Mouse (Mus musculus) heart, embryonic 15.5 days (tissue): Measurements from ENCODE around the gene Cachd1. TPM values are rescaled to one million over a fixed set of nuclear protein-coding genes. Genes with fewer than 3 reads are reported as not detected.

ENCODE experiments used
- ATAC-seq: fragments of 200-750 bp; cut with Nextera tagmentation; replicated peaks from 2 replicates; pipeline ENCODE4 v1.8.0; 2017; ENCODE audit warnings: low read depth, moderate TSS enrichment; ENCODE audit not compliant: insufficient number of reproducible peaks, insufficient read depth, low FRiP score
- H3K27ac ChIP-seq: fragments of 300-500 bp; sonication (generic); 2 replicates; pipeline ENCODE4 v1.5.1; 2015; ENCODE audit warnings: mild to moderate bottlenecking, inconsistent platforms
- H3K27me3 ChIP-seq: fragments of 300-500 bp; sonication (generic); 2 replicates; pipeline ENCODE4 v1.6.1; 2015; ENCODE audit warnings: inconsistent platforms
- H3K36me3 ChIP-seq: fragments of 300-500 bp; sonication (generic); 2 replicates; pipeline ENCODE4 v1.6.1; 2015; ENCODE audit warnings: mild to moderate bottlenecking, inconsistent platforms
- H3K4me1 ChIP-seq: fragments of 300-500 bp; sonication (generic); replicated peaks from 2 replicates; pipeline ENCODE4 v1.6.1; 2015; ENCODE audit warnings: inconsistent platforms
- H3K4me2 ChIP-seq: fragments of 300-500 bp; sonication (generic); 2 replicates; pipeline ENCODE4 v1.6.1; 2015; ENCODE audit warnings: inconsistent platforms, mild to moderate bottlenecking, moderate library complexity
- H3K4me3 ChIP-seq: fragments of 300-500 bp; sonication (generic); 2 replicates; pipeline ENCODE4 v1.5.1; 2015; ENCODE audit warnings: mild to moderate bottlenecking, inconsistent platforms
- H3K9ac ChIP-seq: fragments of 300-500 bp; sonication (generic); 2 replicates; pipeline ENCODE4 v1.6.1; 2015; ENCODE audit warnings: mild to moderate bottlenecking, inconsistent platforms
- H3K9me3 ChIP-seq: fragments of 300-500 bp; sonication (generic); replicated peaks from 2 replicates; pipeline ENCODE4 v1.6.1; 2016; ENCODE audit warnings: inconsistent platforms
- WGBS: fragments of 180-500 bp; shearing (Covaris S2); methylation state at CpG from one replicate; pipeline ENCODE4 v1.1.7; 2015; ENCODE audit warnings: mixed read lengths; 5-methylcytosine and 5-hydroxymethylcytosine counted together
- polyA plus RNA-seq: library from polyadenylated mRNA; unstranded; fragments of >200 nt; fragmentation: Nextera tagmentation; extraction: Ambion mirVana; gene quantifications from 2 replicates; pipeline ENCODE4 v1.2.1, GENCODE M21; 2015

The Cachd1 gene
- polyA plus RNA-seq, 1 experiment from 2014 or later = 6.2 TPM

- H3K4me1 ChIP-seq = peaks cover 9% of the 10 kb centered on the region
- ATAC-seq = no peak
- H3K4me3 ChIP-seq = no peak overlapping the region
- H3K4me2 ChIP-seq = no peak overlapping the region
- peaks cover 17% of the 10 kb centered on the region for H3K36me3 ChIP-seq
- H3K9me3 ChIP-seq = no peaks in the 10 kb centered on the region
- H3K27ac ChIP-seq = no peak overlapping the region
- no peak overlapping the region for H3K9ac ChIP-seq
- WGBS = 59% methylated on average over 19 of the region's 19 CpGs
- no peaks in the 10 kb centered on the region for H3K27me3 ChIP-seq
Observed at GRCm38 (mm10) chr4:100967703-100968392, 191.4 kb downstream of the Cachd1 start.

DNA sequence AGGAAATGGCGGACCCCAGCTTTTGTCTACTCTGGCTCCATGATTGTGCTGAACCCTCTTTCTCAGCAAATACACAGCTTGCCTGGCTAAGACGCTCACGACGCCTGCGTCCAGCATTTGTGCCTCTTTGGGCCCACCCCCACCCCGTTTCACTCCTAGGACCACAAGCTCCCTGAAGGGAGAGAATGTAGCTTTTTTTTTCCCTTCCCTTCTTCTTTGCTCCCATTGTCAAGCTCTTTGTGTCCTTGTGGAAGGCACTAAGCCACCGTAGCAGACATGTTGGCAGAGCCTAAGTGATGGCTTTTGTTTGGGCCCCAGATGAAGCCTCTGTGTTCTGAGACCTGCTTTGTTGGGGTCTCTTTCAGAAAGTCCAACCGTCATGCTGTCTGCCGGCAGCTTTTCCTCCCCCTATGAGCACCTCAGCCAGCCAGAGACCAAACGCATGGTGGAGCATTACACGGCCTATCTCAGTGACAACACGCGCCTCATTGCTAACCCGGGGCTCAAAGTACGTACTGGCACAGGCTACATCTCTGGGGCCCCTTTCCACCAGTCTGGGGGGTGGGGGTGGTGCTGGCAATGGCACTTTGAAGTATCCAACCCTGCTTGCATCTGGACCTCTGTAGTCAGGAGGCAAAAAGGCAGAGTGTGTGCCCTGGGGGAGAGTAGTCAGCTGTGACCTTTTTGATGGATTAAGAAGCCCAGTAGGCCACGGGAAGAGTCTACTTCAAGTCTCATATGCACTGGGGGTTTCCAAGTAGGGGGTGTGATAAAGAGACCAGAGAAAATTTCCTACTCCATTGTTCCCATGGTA is 197.4 kb downstream of the Cachd1 start:
- 89% methylated on average over 16 of the region's 16 CpGs for WGBS

GRCm38 (mm10) chr4:100974455-100975035 is 198.1 kb downstream of the Cachd1 start:
- 89% methylated on average over 14 of the region's 14 CpGs for WGBS
- Histone ChIP-seq H3K27ac (no peak overlapping the region), H3K4me2 (no peak overlapping the region), H3K4me1 (no peaks in the 10 kb centered on the region), H3K4me3 (no peak overlapping the region), H3K36me3 (peaks cover 14% of the 10 kb centered on the region; the same call in 1 of the 2 replicates), H3K9ac (no peak overlapping the region), H3K27me3 (no peaks in the 10 kb centered on the region), H3K9me3 (no peaks in the 10 kb centered on the region)
- ATAC-seq = no peak

More for the DNA sequence above, 197.4 kb downstream of the Cachd1 start:
- no peak overlapping the region for H3K4me3 ChIP-seq
- no peaks in the 10 kb centered on the region for H3K4me1 ChIP-seq
- peaks cover 17% of the 10 kb centered on the region; the same call in 1 of the 2 replicates for H3K36me3 ChIP-seq
- ATAC-seq = no peak
- H3K9me3 ChIP-seq = no peaks in the 10 kb centered on the region
- no peak overlapping the region for H3K4me2 ChIP-seq
- H3K9ac ChIP-seq = no peak overlapping the region
- H3K27me3 ChIP-seq = no peaks in the 10 kb centered on the region
- H3K27ac ChIP-seq = no peak overlapping the region

DNA sequence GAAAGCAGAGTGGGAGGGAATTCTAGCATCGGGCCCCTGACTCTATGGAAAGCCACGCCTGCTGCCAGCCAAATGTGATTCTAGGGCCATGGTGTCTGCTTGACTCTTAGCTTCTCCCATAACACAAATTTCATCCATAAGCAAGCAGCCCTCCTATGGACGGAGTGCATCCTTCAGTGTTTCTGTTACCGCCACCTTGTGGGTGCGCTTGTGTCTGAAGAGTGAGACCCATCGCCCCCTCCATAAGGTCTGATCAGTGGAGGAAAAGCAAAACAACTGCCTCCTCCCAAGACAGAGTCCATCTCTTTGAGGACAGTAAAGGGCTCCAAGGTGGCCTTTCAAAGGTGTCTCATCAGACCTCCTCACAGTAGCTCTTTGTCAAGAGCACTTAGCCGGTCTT is 201.0 kb downstream of the Cachd1 start:
- H3K4me2 ChIP-seq = no peak overlapping the region
- no peak overlapping the region for H3K27ac ChIP-seq
- no peaks in the 10 kb centered on the region for H3K9me3 ChIP-seq
- H3K36me3 ChIP-seq = peaks cover 13% of the 10 kb centered on the region; the same call in 1 of the 2 replicates
- ATAC-seq = no peak
- no peak overlapping the region for H3K9ac ChIP-seq
- 89% methylated on average over 7 of the region's 7 CpGs for WGBS
- H3K4me1 ChIP-seq = peaks cover 6% of the 10 kb centered on the region
- no peak overlapping the region for H3K4me3 ChIP-seq
- H3K27me3 ChIP-seq = no peaks in the 10 kb centered on the region

DNA sequence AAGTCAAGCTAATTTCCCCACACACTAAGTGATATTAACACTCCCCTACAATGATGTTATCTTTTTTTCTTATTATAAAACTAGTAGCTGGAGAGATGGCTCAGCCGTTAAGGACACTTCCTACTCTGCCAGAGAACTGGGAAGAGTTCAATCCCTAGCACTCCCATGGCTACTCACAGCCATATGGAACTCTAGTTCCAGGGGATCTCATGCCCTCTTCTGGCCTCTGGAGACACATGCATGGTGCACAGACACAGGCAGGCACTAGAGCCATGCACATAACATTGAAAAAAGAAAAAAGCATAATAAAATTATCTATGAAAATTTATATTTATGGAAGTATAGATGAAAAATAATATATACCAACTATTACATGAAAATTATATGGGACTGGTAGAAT is 210.7 kb downstream of the Cachd1 start:
- peaks cover 2% of the 10 kb centered on the region; the same call in 1 of the 2 replicates for H3K4me1 ChIP-seq
- H3K27me3 ChIP-seq = no peaks in the 10 kb centered on the region
- H3K9me3 ChIP-seq = no peaks in the 10 kb centered on the region
- no peak overlapping the region for H3K4me2 ChIP-seq
- peaks cover 19% of the 10 kb centered on the region for H3K36me3 ChIP-seq
- no peak overlapping the region for H3K9ac ChIP-seq
- no peak for ATAC-seq
- no peak overlapping the region for H3K27ac ChIP-seq
- WGBS = 79% methylated on average over 1 of the region's 1 CpGs
- no peak overlapping the region for H3K4me3 ChIP-seq

- ATAC-seq = no peak
- no peak overlapping the region for H3K4me2 ChIP-seq
Observed at GRCm38 (mm10) chr4:100988231-100988799, 211.8 kb downstream of the Cachd1 start.

GRCm38 (mm10) chr4:100990996-100991395 is 214.5 kb downstream of the Cachd1 start:
- Histone ChIP-seq H3K36me3 (peaks cover 36% of the 10 kb centered on the region), H3K9ac (no peak overlapping the region), H3K4me1 (no peaks in the 10 kb centered on the region), H3K4me2 (no peak overlapping the region), H3K4me3 (no peak overlapping the region), H3K9me3 (no peaks in the 10 kb centered on the region), H3K27me3 (no peaks in the 10 kb centered on the region), H3K27ac (no peak overlapping the region)
- 67% methylated on average over 4 of the region's 4 CpGs for WGBS
- no peak for ATAC-seq

More at GRCm38 (mm10) chr4:100988231-100988799, 211.8 kb downstream of the Cachd1 start:
- Histone ChIP-seq H3K4me3 (no peak overlapping the region), H3K9me3 (no peaks in the 10 kb centered on the region), H3K4me1 (no peaks in the 10 kb centered on the region), H3K36me3 (peaks cover 26% of the 10 kb centered on the region), H3K27ac (no peak overlapping the region), H3K27me3 (no peaks in the 10 kb centered on the region), H3K9ac (no peak overlapping the region)
- 62% methylated on average over 8 of the region's 8 CpGs for WGBS

DNA sequence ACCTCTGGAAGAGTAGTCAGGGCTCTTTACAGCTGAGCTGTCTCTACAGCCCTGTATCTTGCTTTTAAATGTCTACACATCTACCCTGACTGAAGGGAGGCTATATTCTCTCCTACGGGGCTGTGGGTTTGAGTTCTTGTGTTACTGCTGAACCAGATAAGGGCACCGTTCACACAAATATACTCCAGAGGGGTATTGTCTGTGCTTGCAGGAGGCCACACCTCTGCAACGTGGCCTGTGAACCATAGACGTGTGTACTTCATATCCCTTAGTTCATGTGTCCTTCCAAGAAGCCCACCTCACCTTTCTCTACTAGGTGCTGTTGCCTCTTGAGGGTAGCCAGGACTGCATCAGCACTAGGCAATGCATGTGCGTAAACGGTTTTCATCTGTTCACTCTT is 215.6 kb downstream of the Cachd1 start:
- no peak overlapping the region for H3K4me3 ChIP-seq
- H3K27ac ChIP-seq = no peak overlapping the region
- no peaks in the 10 kb centered on the region for H3K27me3 ChIP-seq
- ATAC-seq = no peak
- H3K4me1 ChIP-seq = no peaks in the 10 kb centered on the region
- peaks cover 34% of the 10 kb centered on the region; the same call in 1 of the 2 replicates for H3K36me3 ChIP-seq
- no peak overlapping the region for H3K9ac ChIP-seq
- 72% methylated on average over 6 of the region's 6 CpGs for WGBS
- H3K9me3 ChIP-seq = no peaks in the 10 kb centered on the region
- no peak overlapping the region for H3K4me2 ChIP-seq

DNA sequence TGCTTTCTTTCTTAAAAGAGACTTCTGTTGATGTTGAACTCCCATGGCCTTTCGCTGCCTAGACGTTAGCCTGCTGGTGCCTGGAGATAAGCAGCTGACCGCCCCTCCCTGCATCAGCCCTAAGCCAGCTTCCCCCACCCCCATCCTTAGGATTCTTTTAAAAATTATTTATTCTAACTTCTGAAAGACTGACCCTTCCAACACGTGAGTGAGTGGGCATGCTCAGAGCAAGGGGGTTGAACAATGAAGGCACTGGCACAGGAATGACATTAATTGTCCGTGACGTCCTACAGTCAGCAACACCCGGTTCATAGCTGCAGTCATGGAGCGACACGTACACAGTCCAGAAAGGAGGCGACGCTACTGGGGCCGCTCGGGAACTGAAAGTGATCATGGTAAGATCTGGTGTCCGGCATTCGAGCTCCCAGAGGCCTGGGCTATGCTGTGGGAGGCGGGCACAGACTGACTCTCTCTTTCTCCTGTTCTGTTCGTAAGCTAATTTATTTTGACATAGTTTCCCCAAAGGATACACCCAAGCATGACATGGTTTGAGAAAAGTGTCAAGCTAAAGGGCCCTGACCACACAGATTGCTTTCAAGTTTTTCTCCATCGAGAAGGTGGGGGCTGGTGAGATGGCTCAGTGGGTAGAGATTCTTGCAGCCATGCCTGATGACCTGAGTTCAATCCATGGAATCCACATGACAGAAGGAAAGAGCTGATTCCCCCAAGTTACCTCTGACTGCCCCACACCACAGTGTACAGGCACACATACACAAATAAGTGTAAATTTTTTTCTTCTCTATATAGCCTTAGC is 218.2 kb downstream of the Cachd1 start:
- Histone ChIP-seq H3K27ac (no peak overlapping the region), H3K9ac (no peak overlapping the region), H3K4me3 (no peak overlapping the region), H3K36me3 (peaks cover 28% of the 10 kb centered on the region; the same call in 1 of the 2 replicates), H3K4me1 (no peaks in the 10 kb centered on the region), H3K27me3 (no peaks in the 10 kb centered on the region), H3K4me2 (no peak overlapping the region), H3K9me3 (no peaks in the 10 kb centered on the region)
- peak; percentile 44; the same call in 1 of the 2 replicates for ATAC-seq
- 57% methylated on average over 18 of the region's 18 CpGs for WGBS

GRCm38 (mm10) chr4:100995617-100996016 is 219.1 kb downstream of the Cachd1 start:
- no peak overlapping the region for H3K4me2 ChIP-seq

More at GRCm38 (mm10) chr4:100995617-100996016, 219.1 kb downstream of the Cachd1 start:
- Histone ChIP-seq H3K4me3 (no peak overlapping the region), H3K27me3 (no peaks in the 10 kb centered on the region), H3K27ac (no peak overlapping the region), H3K36me3 (peaks cover 28% of the 10 kb centered on the region; the same call in 1 of the 2 replicates), H3K4me1 (no peaks in the 10 kb centered on the region), H3K9ac (no peak overlapping the region), H3K9me3 (no peaks in the 10 kb centered on the region)
- no peak for ATAC-seq
- WGBS = 75% methylated on average over 5 of the region's 5 CpGs
